Mouse (Mus musculus) B cell, adult 2 months (primary cell): ENCODE measurements around the gene Klf5.

ENCODE experiments used
- DNase-seq, 2 experiments: peaks; one replicate each; pipeline ENCODE4 v3.0.0; 2022

Klf5 gene

DNA sequence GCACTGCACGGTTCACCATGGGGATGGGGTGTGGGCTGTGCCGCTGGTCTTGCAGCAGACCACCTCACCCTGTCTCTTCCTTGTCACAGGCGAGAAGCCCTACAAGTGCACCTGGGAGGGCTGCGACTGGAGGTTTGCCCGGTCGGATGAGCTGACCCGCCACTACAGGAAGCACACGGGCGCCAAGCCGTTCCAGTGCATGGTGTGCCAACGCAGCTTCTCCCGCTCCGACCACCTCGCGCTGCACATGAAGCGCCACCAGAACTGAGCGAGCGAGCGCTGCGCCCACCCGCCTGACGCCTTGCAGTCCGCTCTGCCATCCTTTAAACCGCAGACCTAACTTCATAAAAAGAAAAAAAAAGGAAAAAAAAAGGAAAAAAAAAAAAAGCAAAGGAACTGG lies 14.6 kb downstream of the Klf5 start:
- no peak for DNase-seq

- DNase-seq: no peak
Measured at GRCm38 (mm10) chr14:99316275-99316674, 17.8 kb downstream of the Klf5 start.

DNA sequence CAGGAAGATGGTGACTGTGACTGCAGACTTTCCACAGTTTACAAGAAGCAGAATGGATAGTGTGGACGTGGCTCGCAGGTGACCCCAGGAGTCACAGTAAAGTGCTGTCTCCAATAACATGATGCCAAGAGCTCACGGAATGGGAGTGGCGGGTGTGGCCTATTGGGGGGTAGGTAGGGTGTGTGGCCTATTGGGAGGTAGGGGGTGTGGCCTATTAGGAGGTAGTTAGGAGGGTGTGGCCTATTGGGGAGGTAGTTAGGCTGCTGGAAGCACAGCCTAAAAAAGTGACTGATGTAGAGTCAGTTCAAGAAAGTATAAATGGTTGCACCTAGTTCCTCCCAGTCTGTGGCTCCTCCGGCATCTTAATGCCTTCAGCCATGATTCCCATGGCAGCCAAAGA lies 22.2 kb downstream of the Klf5 start:
- no peak for DNase-seq

- no peak for DNase-seq
Measured at GRCm38 (mm10) chr14:99323376-99323775, 24.9 kb downstream of the Klf5 start.

DNA sequence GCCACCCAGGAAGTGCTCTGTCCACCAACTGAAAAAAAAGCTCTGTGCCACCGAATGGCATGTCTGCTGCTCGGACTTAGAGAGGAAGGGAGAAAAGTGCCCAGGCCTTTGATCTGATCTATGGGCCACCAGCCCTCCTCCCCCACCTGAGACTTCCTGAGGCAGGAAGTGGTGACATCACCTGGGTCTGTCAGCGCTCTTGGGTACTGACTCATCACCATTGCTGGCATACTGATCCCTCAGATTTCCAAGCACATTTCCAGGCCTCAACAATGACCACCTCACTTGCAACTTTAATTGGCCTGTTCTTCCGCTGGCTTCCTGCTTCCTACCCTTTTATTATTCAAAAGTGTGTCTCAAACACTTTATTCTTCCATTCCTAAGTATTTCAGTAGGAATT lies 26.0 kb downstream of the Klf5 start:
- no peak for DNase-seq

DNA sequence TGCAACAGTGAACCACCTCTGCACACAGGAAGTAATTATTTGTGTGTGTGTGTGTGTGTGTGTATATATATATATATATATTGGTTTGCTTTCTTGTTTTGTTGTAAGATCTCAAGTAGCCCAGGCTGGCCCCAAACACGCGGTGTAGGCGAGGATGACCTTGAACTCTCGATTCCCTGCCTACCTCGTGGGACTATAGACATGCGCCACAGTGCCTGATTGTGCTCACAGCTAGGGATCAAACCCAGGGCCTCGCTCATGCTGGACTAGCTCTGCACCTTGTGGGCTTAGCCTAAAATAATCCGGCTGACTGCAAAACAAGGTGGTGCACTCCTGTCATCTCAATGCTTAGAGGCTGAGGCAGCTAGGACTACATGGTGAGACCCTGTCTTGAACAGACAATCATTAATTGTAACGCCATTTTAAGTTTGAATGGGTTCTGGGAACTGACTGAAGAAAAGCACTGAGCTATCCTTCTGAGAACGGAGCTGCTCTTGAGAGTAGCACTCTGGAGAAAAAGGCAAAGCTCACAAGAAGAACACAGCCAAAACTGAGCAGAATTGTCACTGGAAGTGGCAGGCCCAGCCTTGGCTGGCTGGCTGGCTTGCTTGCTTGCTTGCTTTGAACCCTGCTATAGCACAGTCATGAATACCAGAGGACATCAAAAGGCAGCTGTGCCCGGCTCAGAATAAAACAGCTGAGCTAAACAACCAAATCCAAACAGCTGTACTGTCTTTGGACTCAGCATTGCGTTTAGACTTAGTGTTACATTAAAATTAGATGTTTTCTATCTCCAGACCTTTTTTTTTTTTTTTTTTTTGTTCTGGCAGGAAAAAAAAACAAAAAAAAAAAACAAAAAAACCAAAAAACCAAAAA lies 27.3 kb downstream of the Klf5 start:
- no peak for DNase-seq

GRCm38 (mm10) chr14:99336598-99336997 lies 38.1 kb downstream of the Klf5 start:
- no peak for DNase-seq

- no peak for DNase-seq
Measured at GRCm38 (mm10) chr14:99339021-99339420, 40.5 kb downstream of the Klf5 start.

- no peak for DNase-seq
Measured at GRCm38 (mm10) chr14:99339681-99340522, 41.4 kb downstream of the Klf5 start.

GRCm38 (mm10) chr14:99340703-99341102 lies 42.2 kb downstream of the Klf5 start:
- DNase-seq: no peak

DNA sequence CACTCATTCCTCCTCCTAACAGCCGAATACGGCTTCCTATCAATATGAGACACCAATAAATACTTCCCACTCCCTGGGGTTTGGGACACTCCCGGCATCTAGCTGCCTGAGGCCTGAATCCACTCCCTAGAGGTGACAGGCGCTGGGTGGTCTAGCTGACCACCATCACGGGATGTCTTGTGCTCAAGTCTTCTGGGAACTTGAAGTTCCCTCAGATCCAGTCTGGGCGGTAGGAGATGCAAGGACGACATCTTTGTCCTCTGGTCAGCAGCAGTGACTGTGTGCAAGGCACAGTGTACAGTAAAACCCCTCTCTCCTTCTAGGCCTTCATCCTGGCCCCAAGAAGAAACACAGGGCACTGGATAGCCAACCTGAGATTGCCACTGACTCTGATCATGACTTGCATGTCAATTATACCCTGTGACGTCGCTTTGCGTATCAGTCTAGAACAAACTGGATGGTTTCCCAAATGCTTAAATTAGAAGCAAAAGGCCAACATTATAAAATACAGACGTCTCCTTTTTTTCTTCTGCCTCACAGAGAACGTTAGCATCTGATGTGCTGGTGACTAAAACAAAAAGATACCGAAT lies 49.8 kb downstream of the Klf5 start:
- no peak for DNase-seq

GRCm38 (mm10) chr14:99349606-99350005 lies 51.1 kb downstream of the Klf5 start:
- no peak for DNase-seq

GRCm38 (mm10) chr14:99352989-99353388 lies 54.5 kb downstream of the Klf5 start:
- DNase-seq: no peak

DNA sequence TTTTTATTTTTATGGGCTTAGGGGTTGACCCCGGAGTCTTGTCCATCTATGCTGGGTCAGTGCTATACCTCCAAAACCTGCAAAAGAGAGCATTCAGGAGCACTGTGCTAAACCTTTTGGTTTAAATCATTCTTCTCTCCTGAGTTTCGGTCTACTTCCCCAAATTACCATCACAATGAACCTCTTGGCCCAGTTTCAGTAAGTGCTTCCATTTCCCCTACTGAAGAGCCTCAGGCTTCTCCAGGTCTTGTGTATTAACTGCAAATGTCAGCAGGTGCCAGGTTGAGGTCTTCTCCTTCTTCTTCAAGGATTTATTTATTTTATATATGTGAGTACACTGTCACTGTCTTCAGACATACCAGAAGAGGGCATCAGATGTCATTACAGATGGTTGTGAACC lies 55.6 kb downstream of the Klf5 start:
- DNase-seq: no peak

DNA sequence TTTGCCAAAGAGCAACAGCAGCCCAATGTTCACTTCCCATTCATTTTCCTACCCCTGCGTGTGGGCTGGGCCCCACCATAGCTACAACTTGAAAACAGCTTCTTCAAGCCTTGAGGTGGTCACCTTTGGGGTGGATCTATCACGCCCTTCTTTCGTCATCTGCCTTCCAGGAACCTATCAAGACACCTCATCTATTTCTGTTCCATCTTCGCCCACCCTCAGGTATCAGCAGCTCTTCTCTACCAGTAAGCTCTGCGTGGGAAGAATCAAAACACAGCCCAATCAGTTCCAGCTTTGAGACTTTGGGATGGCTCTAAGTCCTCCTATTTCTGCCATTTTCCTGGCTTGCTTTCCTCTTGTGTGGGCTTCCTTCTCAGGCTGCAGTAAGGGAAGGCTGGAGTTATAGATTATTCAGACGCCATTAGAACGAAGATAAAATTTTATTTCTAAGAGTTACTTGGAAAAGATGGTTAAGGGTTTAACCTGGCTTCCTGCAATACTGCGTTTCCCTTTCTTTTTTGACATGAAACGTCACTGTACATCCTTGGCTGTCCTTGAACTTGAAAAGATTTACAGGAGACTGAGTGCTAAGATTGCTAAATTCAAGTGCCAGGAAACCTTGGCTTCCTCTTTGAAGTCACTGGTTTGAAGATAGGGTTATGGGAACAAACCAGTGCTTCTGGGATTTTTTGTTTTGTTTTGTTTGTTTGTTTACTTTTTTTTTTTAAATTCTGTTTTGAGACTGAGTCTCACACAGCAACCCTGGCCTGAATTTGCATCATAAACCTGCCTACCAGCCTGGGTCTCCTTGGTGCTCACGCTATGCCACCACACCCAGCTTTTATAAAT lies 56.5 kb downstream of the Klf5 start:
- DNase-seq: no peak

GRCm38 (mm10) chr14:99355610-99355870 lies 57.0 kb downstream of the Klf5 start:
- no peak for DNase-seq

DNA sequence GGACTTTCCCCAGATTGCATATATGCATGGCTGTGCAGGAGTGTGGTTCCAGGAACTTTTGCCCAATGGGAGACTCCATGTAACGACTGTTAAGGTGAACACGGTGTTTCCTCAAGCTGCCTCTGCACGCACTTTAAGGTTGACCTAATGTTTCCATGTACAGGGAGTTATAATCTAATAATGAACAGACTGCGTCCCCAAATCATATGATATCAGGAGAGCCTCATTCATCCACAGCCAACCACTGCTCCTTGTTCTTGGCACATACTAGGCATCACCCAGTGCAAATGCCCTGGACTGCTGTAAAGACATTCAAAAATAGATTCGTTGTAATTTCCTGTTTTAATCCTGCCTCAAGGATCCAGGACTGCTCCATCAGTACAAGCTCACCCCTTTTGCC lies 64.5 kb downstream of the Klf5 start:
- DNase-seq: no peak

- DNase-seq: no peak
Measured at GRCm38 (mm10) chr14:99364007-99364784, 65.7 kb downstream of the Klf5 start.
